Mouse (Mus musculus) myocyte (in vitro differentiated cells): ENCODE measurements at regions not wholly inside any gene's neighbourhood (a gene's known extent, or its start where the extent isn't known, plus 50 kb on each side); places are given as distances from the start of the nearest gene placed in this dataset.

Experiments
- H3K27me3 ChIP-seq: one replicate; pipeline ENCODE4 v1.6.1; 2011; ENCODE audit not compliant: control insufficient read depth, insufficient read depth, insufficient read length
- H3K36me3 ChIP-seq: one replicate; pipeline ENCODE4 v1.6.1; 2011; ENCODE audit not compliant: control insufficient read depth, insufficient read depth
- H3K4me2 ChIP-seq: one replicate; pipeline ENCODE4 v1.6.1; 2011; ENCODE audit warnings: low read depth, control low read depth
- H3K4me3 ChIP-seq: one replicate; pipeline ENCODE4 v1.5.1; 2011; ENCODE audit warnings: mild to moderate bottlenecking, control low read depth, moderate library complexity
- H3K79me2 ChIP-seq: one replicate; pipeline ENCODE4 v1.6.1; 2011; ENCODE audit not compliant: control insufficient read depth, insufficient read depth
- H3ac ChIP-seq: one replicate; pipeline ENCODE4 v1.6.1; 2011; ENCODE audit not compliant: control insufficient read depth, insufficient read length
- CEBPB ChIP-seq: IDR thresholded peaks from 2 replicates; pipeline ENCODE4 v1.6.1; 2011; ENCODE audit warnings: mild to moderate bottlenecking, moderate library complexity; ENCODE audit not compliant: poor library complexity, insufficient read depth, severe bottlenecking
- E2F4 ChIP-seq: IDR thresholded peaks from one replicate; pipeline ENCODE4 v1.6.1; 2011; ENCODE audit warnings: mild to moderate bottlenecking, control low read depth, moderate library complexity; ENCODE audit not compliant: insufficient read depth
- MAX ChIP-seq: IDR thresholded peaks from one replicate; pipeline ENCODE4 v1.6.1; 2011; ENCODE audit warnings: low read depth, mild to moderate bottlenecking, control low read depth
- MYOD1 ChIP-seq, 3 experiments: IDR thresholded peaks; one replicate each; pipeline ENCODE4 v1.6.1; 2011; ENCODE audit warnings: control low read depth in 2 of 3, low read depth in 2 of 3, mild to moderate bottlenecking in 2 of 3, moderate library complexity in 1 of 3; ENCODE audit not compliant: insufficient read length in 2 of 3, control insufficient read depth in 1 of 3
- MYOG ChIP-seq, 3 experiments: IDR thresholded peaks; one replicate each; pipeline ENCODE4 v1.6.1; 2011; ENCODE audit warnings: control low read depth in 2 of 3, low read depth in 2 of 3, mild to moderate bottlenecking in 2 of 3; ENCODE audit not compliant: insufficient read length in 2 of 3, control insufficient read depth in 1 of 3, insufficient read depth in 1 of 3
- POLR2A ChIP-seq: IDR thresholded peaks from one replicate; pipeline ENCODE4 v1.6.1; 2011; ENCODE audit warnings: low read depth, mild to moderate bottlenecking, control low read depth, moderate library complexity; ENCODE audit not compliant: insufficient read length
- POLR2AphosphoS2 ChIP-seq: IDR thresholded peaks from one replicate; pipeline ENCODE4 v1.6.1; 2011; ENCODE audit warnings: low read depth, control low read depth; ENCODE audit not compliant: insufficient read length
- REST ChIP-seq: IDR thresholded peaks from one replicate; pipeline ENCODE4 v1.6.1; 2011; ENCODE audit warnings: mild to moderate bottlenecking, control low read depth, moderate library complexity; ENCODE audit not compliant: insufficient read depth, insufficient read length
- SRF ChIP-seq: IDR thresholded peaks from one replicate; pipeline ENCODE4 v1.6.1; 2011; ENCODE audit warnings: low read depth; ENCODE audit not compliant: control insufficient read depth, insufficient read length
- TCF12 ChIP-seq: IDR thresholded peaks from one replicate; pipeline ENCODE4 v1.6.1; 2011; ENCODE audit warnings: mild to moderate bottlenecking, control low read depth; ENCODE audit not compliant: poor library complexity, insufficient read depth, severe bottlenecking
- TCF3 ChIP-seq: IDR thresholded peaks from one replicate; pipeline ENCODE4 v1.6.1; 2011; ENCODE audit warnings: low read depth, control low read depth; ENCODE audit not compliant: insufficient read length
- USF1 ChIP-seq: IDR thresholded peaks from one replicate; pipeline ENCODE4 v1.6.1; 2011; ENCODE audit warnings: low read depth, mild to moderate bottlenecking, control low read depth, moderate library complexity

DNA sequence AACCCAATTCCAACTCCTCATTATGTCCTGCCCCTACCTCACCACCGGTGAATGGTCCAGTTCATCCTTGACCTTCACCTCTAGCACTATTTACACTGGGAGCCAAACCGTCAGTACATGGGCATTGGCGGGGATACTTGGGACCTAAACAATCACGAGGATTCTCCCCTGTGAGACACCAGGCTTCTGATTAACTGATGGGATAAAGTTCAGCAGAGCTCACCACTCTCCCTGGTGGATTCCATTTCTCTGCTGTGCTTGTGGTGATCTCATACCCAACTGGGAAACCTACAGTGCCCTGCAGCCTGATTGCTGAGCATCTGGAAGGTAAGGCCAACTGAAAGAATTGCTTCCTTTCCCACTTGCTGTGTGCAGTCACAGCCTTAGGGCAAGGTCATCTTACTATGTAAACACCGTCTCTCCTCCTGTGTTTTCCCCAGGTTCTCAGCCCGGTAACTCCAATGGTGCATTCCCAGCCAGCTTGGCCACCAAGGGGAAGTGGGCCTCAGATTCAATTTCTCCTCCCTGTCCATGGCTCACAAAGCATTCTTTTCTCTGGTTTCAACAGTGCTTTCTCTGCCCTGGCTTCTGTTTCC, 125.0 kb upstream of the D7Ertd443e start:
- no peak for TF ChIP-seq USF1
- no peak for TF ChIP-seq POLR2A
- no peak for TF ChIP-seq SRF
- no peak for TF ChIP-seq MYOD1 (IDR thresholded peaks at IDR 0.05; ENCODE audit: control insufficient read depth in 1 of 3, insufficient read length in 2 of 3, low read depth in 2 of 3)
- no peak for TF ChIP-seq E2F4
- TF ChIP-seq CEBPB: no peak
- TF ChIP-seq REST: no peak
- no peak for TF ChIP-seq POLR2AphosphoS2
- no peak for TF ChIP-seq MYOG (IDR thresholded peaks at IDR 0.05; ENCODE audit: control insufficient read depth in 1 of 3, insufficient read depth in 1 of 3, insufficient read length in 2 of 3, low read depth in 2 of 3)
- TF ChIP-seq TCF12: no peak
- TF ChIP-seq TCF3: no peak
- no peak for TF ChIP-seq MAX
- Histone ChIP-seq H3K36me3 (no peaks in the 10 kb centered on the region), H3ac (no peak overlapping the region), H3K27me3 (no peaks in the 10 kb centered on the region), H3K4me2 (no peak overlapping the region), H3K79me2 (no peaks in the 10 kb centered on the region), H3K4me3 (no peak overlapping the region)

DNA sequence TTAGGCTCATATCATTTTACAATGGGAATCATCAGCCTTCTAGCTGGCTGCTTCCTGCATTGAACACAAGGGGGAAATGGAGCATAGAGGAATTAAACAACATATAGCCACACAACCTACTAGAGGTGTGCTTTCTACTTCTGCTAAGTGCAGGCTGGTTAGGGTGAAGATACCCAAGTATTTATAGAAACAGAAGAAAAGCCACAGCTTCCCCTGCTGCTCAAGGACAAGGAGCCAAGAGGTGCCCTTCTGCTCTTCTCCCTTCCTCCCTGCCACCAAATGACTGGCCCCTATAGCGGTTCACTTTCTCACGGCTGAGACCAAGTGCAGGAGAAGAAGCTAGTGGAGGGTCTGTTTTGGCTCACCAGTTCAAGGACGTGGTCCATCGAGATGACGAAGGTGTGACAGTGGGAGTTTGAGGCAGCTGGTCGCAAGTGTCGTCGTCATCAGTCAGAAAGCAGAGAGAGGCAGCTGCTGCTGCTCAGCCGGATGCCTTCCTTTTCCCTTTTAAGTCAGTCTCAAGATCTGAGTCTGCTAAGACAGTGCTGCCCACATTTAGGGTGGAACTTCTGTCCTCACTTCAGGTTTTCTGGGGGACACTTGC, 134.0 kb upstream of the D7Ertd443e start:
- Histone ChIP-seq H3ac (no peak overlapping the region), H3K36me3 (no peaks in the 10 kb centered on the region), H3K27me3 (no peaks in the 10 kb centered on the region), H3K4me3 (no peak overlapping the region), H3K79me2 (no peaks in the 10 kb centered on the region), H3K4me2 (no peak overlapping the region)
- TF ChIP-seq TCF12 (no peak), MAX (no peak)

DNA sequence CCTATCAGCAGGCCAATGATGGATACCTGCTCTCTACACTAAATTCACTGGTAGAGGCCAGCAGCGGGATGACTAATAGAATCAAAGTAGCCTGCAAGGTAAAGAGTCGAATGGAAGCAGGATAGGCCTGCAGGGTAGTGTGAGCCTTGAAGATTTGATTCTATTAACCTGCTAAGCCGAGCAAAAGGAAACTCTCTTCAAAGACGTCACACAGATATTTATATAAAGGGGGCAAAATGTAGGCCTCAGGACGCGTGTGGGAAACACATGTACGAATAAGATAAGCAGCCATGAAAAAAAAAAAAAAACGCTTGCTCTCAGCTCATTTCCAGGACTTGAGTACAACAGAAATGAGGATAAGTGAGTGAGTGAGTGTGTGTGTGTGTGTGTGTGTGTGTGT, 138.4 kb upstream of the D7Ertd443e start:
- no peak overlapping the region for H3K4me3 ChIP-seq
- no peak for TF ChIP-seq CEBPB
- no peak for TF ChIP-seq POLR2AphosphoS2
- no peak for TF ChIP-seq MYOD1 (IDR thresholded peaks at IDR 0.05; ENCODE audit: control insufficient read depth in 1 of 3, insufficient read length in 2 of 3, low read depth in 2 of 3)
- TF ChIP-seq USF1: no peak
- no peak for TF ChIP-seq POLR2A
- no peak for TF ChIP-seq TCF3
- TF ChIP-seq SRF: no peak
- no peak for TF ChIP-seq REST
- TF ChIP-seq MAX: no peak
- no peak for TF ChIP-seq MYOG (IDR thresholded peaks at IDR 0.05; ENCODE audit: control insufficient read depth in 1 of 3, insufficient read depth in 1 of 3, insufficient read length in 2 of 3, low read depth in 2 of 3)
- TF ChIP-seq E2F4: no peak
- TF ChIP-seq TCF12: no peak
- H3ac ChIP-seq: no peak overlapping the region
- no peaks in the 10 kb centered on the region for H3K79me2 ChIP-seq
- no peaks in the 10 kb centered on the region for H3K36me3 ChIP-seq
- no peak overlapping the region for H3K4me2 ChIP-seq
- H3K27me3 ChIP-seq: no peaks in the 10 kb centered on the region

DNA sequence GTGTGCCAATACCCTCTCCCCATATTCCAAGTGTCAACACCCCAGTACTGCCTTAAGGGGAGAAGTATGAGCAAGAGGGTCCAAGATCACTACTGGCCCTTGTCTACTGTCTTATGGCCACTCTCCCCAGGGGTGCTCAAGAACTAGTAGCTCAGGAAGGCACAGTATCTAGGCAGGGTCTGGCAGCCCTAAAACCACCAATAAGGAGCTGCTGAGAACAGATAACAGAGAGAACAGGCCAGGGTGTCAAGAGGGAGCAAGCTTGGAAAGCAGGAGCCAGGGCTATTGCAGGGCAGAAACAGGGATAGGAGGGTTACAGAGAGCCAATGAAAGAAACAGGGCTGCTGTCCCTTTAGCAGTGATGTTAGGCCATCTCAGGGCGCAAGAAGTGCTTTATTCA, 139.6 kb upstream of the D7Ertd443e start:
- Histone ChIP-seq H3ac (no peak overlapping the region), H3K79me2 (no peaks in the 10 kb centered on the region), H3K4me2 (no peak overlapping the region), H3K36me3 (no peaks in the 10 kb centered on the region), H3K4me3 (no peak overlapping the region), H3K27me3 (no peaks in the 10 kb centered on the region)
- TF ChIP-seq MAX: no peak
- TF ChIP-seq TCF3: no peak
- no peak for TF ChIP-seq POLR2AphosphoS2
- no peak for TF ChIP-seq MYOD1 (IDR thresholded peaks at IDR 0.05; ENCODE audit: control insufficient read depth in 1 of 3, insufficient read length in 2 of 3, low read depth in 2 of 3)
- no peak for TF ChIP-seq POLR2A
- no peak for TF ChIP-seq SRF
- no peak for TF ChIP-seq CEBPB
- TF ChIP-seq TCF12: no peak
- TF ChIP-seq E2F4: no peak
- no peak for TF ChIP-seq USF1
- no peak for TF ChIP-seq MYOG (IDR thresholded peaks at IDR 0.05; ENCODE audit: control insufficient read depth in 1 of 3, insufficient read depth in 1 of 3, insufficient read length in 2 of 3, low read depth in 2 of 3)
- no peak for TF ChIP-seq REST

DNA sequence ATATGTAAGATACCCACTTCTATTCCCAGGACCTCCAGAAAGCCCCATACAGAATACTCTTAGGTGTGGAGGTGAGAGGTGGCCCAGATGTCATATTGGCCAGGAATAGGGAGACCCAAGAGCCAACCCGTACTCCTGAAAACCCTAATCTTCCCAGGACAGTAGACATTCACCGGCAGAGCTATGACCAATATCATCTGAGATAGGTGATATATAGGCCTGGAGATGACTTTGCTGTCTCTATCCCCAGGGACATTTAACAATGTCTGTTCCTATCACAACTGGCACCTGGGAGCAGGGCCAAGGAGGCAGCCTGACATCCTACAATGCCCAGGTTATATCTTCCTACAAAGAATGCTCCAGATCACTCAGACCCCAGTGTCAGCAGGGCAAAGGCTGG, 140.0 kb upstream of the D7Ertd443e start:
- no peak overlapping the region for H3K4me3 ChIP-seq
- no peak overlapping the region for H3K4me2 ChIP-seq
- TF ChIP-seq MAX: no peak
- no peak for TF ChIP-seq POLR2AphosphoS2
- no peak for TF ChIP-seq SRF
- no peak for TF ChIP-seq USF1
- no peak for TF ChIP-seq TCF3
- TF ChIP-seq MYOG (IDR thresholded peaks at IDR 0.05; ENCODE audit: control insufficient read depth in 1 of 3, insufficient read depth in 1 of 3, insufficient read length in 2 of 3, low read depth in 2 of 3): no peak
- TF ChIP-seq TCF12: no peak
- no peak for TF ChIP-seq REST
- TF ChIP-seq CEBPB: no peak
- TF ChIP-seq E2F4: no peak
- TF ChIP-seq MYOD1 (IDR thresholded peaks at IDR 0.05; ENCODE audit: control insufficient read depth in 1 of 3, insufficient read length in 2 of 3, low read depth in 2 of 3): no peak
- no peak for TF ChIP-seq POLR2A
- H3K36me3 ChIP-seq: no peaks in the 10 kb centered on the region
- no peaks in the 10 kb centered on the region for H3K79me2 ChIP-seq
- no peak overlapping the region for H3ac ChIP-seq
- H3K27me3 ChIP-seq: no peaks in the 10 kb centered on the region
